ENCODE assay signal across 28 mouse cellular contexts in the genomic region with DNA sequence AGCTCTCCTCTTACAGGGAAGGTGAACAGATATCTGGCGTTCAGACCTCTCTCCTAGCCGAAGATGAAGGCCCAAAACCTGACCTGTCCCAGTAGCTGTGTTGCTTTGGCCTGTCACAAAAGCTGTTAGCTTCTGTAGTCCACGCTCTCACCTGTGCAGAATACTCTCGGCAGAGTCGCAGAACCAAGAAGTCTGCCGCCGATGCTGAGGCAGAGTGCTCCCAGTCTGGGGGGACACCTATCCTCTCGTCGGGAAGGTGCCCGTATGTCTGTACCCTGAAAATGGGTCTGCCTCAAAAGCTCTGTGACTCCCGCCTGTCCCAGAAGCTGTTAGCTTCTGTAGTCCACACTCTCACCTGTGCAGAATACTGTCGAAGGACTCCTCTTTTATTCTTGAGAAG. TPM values are rescaled to one million over a fixed set of nuclear protein-coding genes. Genes with fewer than 3 reads are reported as not detected.
"Had no signal": no experiment of that assay in that cellular context is flagged by ENCODE, and none has a peak within 500 bp of the region (broad histone marks: within the 10 kb centered on the region; RNA-seq: fewer than 3 reads in every experiment).

No protein-coding gene starts in this region.

- ATAC-seq: inflammation-experienced regulatory T-cells, adult 6 months; intestine, embryonic 15.5 days; intestine, postnatal 0 days had no signal

- H3K4me1 ChIP-seq: heart, embryonic 12.5 days; hindbrain, embryonic 10.5 days; hindbrain, embryonic 15.5 days; intestine, embryonic 15.5 days; limb, embryonic 10.5 days; limb, embryonic 12.5 days; liver, embryonic 13.5 days had no signal

- H3K36me3 ChIP-seq: heart, embryonic 12.5 days; hindbrain, embryonic 10.5 days; hindbrain, embryonic 15.5 days; intestine, embryonic 15.5 days; limb, embryonic 10.5 days; limb, embryonic 12.5 days; liver, embryonic 13.5 days had no signal

- H3K9ac ChIP-seq: heart, embryonic 12.5 days; hindbrain, embryonic 15.5 days; intestine, embryonic 15.5 days; limb, embryonic 12.5 days; liver, embryonic 13.5 days had no signal

- H3K27ac ChIP-seq: gastrocnemius, adult 2 months; heart, adult 2 months; hindbrain, embryonic 10.5 days; hindbrain, embryonic 15.5 days; intestine, embryonic 15.5 days; layer of hippocampus, adult 2 months; left cerebral cortex, adult 2 months; limb, embryonic 10.5 days; limb, embryonic 12.5 days; liver, embryonic 13.5 days had no signal

- DNase-seq: gastrocnemius, adult 2 months; gastrocnemius, postnatal 10 days; gastrocnemius, postnatal 25 days; heart, adult 2 months; heart, postnatal 10 days; heart, postnatal 4 days; kidney, adult 18-20 months; kidney, adult 8-10 months; kidney, postnatal 10 days; kidney, postnatal 25 days; kidney, postnatal 4 days; liver; liver, embryonic 13.5 days had no signal

- H3K27me3 ChIP-seq: heart, embryonic 12.5 days; hindbrain, embryonic 15.5 days; intestine, embryonic 15.5 days; limb, embryonic 12.5 days; liver, embryonic 13.5 days had no signal

- H3K9me3 ChIP-seq: hindbrain, embryonic 15.5 days; intestine, embryonic 15.5 days had no signal

- H3K4me2 ChIP-seq: heart, embryonic 12.5 days; hindbrain, embryonic 15.5 days; intestine, embryonic 15.5 days; limb, embryonic 12.5 days; liver, embryonic 11.5 days; liver, embryonic 13.5 days had no signal

- H3K4me3 ChIP-seq: gastrocnemius, adult 2 months; heart, adult 2 months; heart, embryonic 12.5 days; hindbrain, embryonic 10.5 days; hindbrain, embryonic 15.5 days; intestine, embryonic 15.5 days; layer of hippocampus, adult 2 months; left cerebral cortex, adult 2 months; limb, embryonic 10.5 days; limb, embryonic 12.5 days; liver, embryonic 13.5 days had no signal

RNA-seq across cellular contexts. Expression of a gene that starts 23.8 kb away (rescaled TPM):
- polyA plus RNA-seq: frontal cortex, adult 2 months; heart, adult 2 months; heart, embryonic 12.5 days; heart, embryonic 14.5 days; hindbrain, embryonic 10.5 days; inflammation-experienced regulatory T-cells, adult 6 months; intestine, embryonic 15.5 days; intestine, postnatal 0 days; kidney, embryonic 14.5 days; limb, embryonic 10.5 days; limb, embryonic 12.5 days; limb, embryonic 14.5 days; liver, embryonic 11.5 days; liver, embryonic 13.5 days had no signal

RNA-seq across cellular contexts. Expression of a gene that starts 28.1 kb away (rescaled TPM):
- polyA plus RNA-seq: heart, embryonic 12.5 days; heart, embryonic 14.5 days; hindbrain, embryonic 10.5 days; hindbrain, embryonic 15.5 days; inflammation-experienced regulatory T-cells, adult 6 months; kidney, embryonic 14.5 days; limb, embryonic 10.5 days; limb, embryonic 12.5 days; liver, embryonic 11.5 days had no signal
